Mouse (Mus musculus) left cerebral cortex, postnatal 10 days (tissue): Measurements from ENCODE around the gene Eif3l. TPM values are rescaled to one million over a fixed set of nuclear protein-coding genes. Genes with fewer than 3 reads are reported as not detected.
A peak's percentile ranks its signal among the peaks of the same experiment; 100 is the strongest.

ENCODE experiments used
- DNase-seq, 2 experiments: peaks; one replicate each; pipeline ENCODE4 v3.0.0; 2021 to 2022; ENCODE audit warnings: low spot score in 2 of 2, mixed read lengths in 1 of 2; ENCODE audit errors: extremely low spot score in 1 of 2
- intact Hi-C: fragments of 180-260 bp; cut with DNase I; formaldehyde crosslinking; loops from one replicate; pipeline ENCODE4 v1.15.1; 2025
- total RNA-seq, 2 experiments: library from RNA; stranded (reverse); gene quantifications; 2 replicates each; pipeline ENCODE4 v1.2.3; 2021

Eif3l gene
- total RNA-seq, 2 experiments from 2014 or later = 95.5 to 100 TPM

GRCm38 (mm10) chr15:79042721-79043491 lies 32.1 kb upstream of the Eif3l start:
- intact Hi-C loops = no loop called here
- peak in 1 of 2 experiments; percentile 65 for DNase-seq

GRCm38 (mm10) chr15:79044837-79045236 lies 30.1 kb upstream of the Eif3l start:
- intact Hi-C loops = no loop called here
- DNase-seq = no peak

DNA sequence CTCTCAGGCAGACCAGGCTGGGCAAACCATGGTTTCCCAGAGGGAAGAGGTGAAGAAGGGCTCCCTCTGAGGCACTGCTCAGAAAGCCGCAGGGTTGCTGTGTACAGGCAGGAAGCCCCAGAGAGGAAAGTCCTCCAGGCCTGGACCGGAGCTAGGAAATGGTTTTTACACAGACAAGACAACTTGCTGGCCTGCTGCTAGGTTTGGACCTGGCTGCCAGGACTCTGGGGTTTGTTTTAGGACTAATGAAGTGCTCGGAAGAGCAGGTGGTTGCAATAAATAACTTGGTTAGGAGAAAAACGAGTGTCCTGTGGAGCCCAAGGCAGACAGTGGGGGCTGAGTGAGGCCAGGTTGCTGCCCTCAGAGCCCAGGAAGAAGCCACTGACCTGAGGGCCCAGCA lies 26.8 kb upstream of the Eif3l start:
- no peak for DNase-seq
- intact Hi-C loops = no loop called here

DNA sequence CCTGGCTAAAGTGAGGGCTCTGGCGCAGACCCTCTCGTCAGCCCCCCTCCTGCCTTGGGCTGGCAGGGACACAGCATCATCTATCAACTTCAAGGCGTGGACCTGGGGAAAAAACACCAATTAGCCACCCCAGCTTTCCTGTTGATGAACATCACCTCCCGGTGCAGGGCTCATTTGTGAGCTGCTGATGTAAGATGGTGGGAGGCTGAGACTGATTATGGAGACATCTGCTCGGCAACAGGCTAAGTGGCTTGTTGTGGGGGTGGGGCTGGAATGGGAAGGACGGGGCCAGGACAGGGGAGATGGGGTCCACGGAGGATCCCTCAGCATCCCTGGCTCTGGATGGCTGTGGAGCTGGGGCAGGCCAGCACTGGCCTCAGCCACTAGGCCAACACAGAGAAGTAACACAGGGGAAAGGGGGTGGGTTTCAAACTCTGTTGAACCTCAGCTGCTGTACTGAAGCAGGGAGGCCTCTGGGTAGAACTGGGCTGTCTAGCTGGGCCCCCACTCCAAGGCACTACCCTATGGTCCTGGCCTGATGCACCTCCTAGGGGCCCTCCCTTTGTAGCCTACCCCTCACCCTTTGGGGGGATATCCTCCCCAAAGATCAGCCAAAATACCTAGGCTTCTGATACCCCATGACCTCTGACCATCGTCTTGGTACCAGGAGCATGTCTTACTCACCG lies 24.7 kb upstream of the Eif3l start:
- DNase-seq = no peak
- intact Hi-C loops = no loop called here

DNA sequence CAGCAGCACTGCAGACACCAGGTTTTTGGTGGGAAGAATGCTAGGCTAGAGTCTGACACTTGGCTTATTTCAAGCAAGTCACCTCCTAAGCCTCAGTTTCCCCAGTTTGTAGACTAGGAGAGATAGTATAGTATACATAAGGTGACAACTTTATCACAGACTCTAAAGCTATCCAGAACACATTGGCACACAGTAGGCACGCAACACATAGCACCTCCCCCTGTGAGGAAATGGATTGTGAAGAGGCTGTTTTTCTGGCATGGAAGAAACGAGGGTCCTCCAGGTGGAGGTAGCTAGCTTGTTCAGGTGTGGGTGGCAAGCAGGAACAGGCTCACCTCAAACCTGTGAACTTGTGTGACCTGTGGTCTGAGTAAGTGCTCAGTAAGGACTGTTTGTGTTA lies 24.0 kb upstream of the Eif3l start:
- intact Hi-C loops = no loop called here
- DNase-seq = no peak

DNA sequence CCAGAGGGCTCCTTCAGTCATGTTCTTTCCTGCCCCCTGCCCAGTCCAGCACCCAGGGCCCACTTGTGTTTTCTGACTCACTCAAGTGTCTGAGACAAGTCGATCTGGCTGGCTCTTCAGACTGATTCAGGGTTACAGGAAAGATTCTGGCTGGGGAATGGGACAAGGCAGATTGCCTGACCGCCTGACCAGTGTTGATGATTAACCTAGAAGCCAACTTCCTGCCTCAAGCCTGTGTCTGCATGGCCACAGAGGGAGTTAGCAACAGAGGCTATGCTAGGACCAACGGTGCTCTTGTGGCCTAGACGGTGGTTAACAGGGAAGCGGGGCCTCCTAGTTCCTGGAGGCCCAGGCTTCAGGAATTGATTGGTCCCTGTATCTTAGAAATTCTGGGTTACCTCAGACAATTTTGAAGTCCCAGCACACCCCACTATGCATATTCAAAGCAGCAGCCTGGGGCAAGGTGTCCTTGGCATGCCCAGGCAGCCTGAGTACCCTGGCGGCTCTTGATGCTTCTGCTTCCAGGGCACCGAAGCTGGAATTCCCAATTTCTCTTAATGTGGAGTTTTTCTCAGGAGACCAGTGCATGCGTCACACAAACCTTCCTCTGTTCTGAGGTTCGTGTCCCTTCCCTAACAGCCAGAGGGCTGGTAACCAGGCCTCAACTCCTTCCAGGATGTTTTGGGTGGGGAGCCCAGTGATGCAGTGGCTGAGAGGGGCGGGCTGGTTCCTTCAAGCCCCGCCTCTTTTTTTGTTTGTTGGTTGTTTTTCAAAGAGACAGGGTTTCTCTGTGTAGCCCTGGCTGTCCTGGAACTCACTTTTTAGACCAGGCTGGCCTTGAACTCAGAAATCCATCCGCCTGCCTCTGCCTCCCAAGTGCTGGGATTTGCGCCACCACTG lies 23.3 kb upstream of the Eif3l start:
- intact Hi-C loops = no loop called here
- DNase-seq = no peak

- intact Hi-C loops = no loop called here
- no peak for DNase-seq
These were observed 22.6 kb upstream of the Eif3l start for GRCm38 (mm10) chr15:79052366-79052765.

- intact Hi-C loops = no loop called here
- no peak for DNase-seq
These were observed 18.4 kb upstream of the Eif3l start for GRCm38 (mm10) chr15:79056601-79057000.

DNA sequence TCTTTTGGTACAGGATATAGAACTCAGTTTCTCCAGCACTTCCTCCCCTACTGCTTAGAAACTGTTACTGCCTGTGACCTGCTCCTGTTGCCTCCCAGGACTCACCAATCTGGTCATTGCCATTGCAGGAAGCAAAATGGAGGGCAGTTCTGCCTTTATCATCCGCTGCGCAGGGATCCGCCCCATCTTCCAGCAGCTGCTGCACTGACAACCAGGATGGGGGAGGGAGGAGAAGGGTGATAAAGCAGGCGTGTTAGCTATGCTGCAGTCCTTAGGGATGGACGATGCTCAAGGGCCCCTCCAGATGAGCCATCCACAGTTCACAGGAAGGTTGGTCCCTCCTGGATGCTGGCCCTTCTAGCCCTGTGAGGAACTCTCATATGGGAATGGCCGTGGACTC lies 17.1 kb upstream of the Eif3l start:
- intact Hi-C loops = no loop called here
- DNase-seq = no peak

DNA sequence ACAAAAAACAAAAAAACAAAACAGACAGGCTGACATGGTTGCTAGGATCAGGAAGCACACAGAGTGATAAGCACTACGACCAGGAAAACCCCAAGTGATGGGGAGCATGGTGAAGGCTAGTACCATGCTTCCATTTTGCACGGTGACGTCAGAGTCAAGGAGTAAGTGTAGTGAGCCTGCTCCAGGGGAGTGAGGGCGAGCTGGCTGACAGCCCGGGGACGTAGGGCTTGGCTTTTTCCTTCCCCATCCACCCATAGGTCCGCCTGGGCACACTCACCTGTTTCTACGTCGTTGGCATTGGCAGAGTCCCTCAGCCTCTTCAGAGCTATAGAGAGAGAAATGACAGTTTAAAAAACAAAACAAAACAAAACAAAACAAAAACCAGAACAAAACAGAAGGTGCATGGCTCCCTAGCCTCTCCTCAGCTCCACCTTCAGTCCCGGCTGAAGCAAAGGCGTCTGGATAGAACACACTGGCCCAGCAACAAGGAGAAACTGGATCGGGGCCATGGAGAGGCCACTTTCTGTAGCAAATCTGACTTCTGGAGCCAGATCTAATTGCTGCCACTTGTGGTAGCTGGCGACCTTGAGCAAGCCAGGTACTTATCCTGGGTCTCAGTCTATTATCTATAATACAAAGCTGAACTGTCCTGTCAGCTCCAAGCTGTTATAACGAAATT lies 14.0 kb upstream of the Eif3l start:
- DNase-seq = no peak
- intact Hi-C loops = no loop called here

DNA sequence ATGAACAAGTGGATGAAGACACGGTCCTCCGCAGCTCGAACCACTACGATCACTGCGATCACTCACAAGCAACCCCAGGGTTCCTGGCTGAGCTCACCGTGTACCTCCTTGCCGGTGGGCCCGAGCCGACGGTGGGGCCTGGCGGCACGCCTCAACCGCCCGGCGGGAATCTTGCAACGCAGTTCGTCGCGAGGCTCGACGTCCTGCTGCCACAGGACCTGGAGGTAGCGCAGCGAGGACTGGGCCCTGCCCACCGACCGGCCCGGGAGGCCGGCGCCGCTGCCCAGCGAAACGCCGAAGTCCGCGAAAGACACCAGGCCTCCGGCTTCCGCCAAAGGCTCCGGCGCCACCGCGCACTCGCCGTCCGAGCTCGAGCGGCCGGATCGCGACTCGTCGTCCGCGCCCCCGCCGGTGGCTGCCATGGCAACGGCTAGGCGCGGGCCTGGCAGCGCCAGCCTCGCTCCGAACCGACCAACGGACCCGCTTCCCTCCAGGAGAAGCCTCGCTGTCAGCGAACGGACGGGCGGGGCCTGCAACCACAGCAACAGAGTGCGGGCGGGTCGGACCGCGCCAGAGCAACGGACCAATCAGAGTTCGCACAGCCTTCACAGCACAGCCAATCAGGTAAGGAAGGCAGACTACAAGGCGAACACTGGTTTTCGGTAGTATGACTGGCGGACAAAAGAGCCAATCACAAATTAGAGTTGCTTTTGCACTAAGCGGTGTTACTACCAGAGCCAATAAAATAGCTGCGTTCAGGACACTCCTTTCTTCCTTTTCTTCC lies 12.4 kb upstream of the Eif3l start, which contains the start of gene Ankrd54:
Ankrd54 (minus strand) TSS at position 518 of the 784 bp plus-strand sequence.
- DNase-seq = peak; percentile 99 to 100
- intact Hi-C loops = no loop called here

GRCm38 (mm10) chr15:79063160-79063740 lies 11.7 kb upstream of the Eif3l start:
- intact Hi-C loops = no loop called here

DNA sequence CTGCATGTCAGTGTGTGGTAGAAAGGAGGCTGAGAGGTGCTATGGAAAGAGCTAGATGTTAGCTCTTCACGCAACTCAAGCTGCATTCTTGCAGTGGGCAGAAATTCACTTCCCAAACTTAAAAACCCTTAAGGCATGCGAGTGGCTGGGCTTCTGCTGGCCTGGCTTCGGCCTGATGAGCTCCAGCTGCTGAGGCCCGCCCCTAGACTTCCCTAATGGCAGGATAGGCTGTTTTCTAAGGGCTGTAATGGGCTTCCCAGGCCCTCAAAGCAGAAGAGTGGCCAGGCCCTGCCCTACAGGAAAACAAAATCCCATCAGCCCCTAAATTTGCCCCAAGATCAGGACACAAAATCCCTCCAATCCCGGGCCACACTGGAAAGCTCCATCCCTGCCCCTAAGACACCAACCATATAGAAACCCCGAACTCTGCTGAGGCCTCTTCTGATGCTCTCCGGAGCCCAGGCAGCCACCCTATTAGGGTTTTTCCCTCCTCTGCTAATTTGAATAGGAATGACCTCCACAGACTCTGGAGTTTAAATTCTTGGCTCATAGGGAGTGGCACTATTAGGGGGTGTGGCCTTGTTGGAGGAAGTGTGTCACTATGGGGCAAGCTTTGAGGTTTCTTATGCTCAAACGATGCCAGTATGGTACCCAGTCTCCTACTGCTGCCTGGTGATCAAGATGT lies 9.8 kb upstream of the Eif3l start:
- DNase-seq = no peak
- intact Hi-C loops = no loop called here

More at GRCm38 (mm10) chr15:79063160-79063740, 11.7 kb upstream of the Eif3l start:
- no peak for DNase-seq

DNA sequence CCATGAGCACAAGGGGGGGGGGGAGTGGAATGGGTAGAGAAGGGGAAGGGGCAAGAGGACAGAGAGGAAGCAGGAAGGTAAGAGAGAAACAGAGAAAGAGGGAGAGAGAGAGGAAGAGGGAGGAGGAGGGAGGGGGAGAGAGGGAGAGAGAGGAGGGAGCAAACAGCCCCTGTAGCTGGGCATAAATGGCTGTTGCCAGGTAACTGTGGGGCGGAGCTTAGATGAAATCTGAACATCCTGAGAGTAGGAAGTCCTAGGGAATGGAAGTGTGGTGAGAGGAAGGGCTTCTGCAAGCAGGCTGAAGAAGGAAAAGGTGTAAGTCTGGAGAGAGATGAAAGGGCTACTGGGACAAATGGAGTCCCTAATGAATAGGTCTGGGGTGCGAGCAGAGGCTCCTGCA lies 8.7 kb upstream of the Eif3l start:
- DNase-seq = no peak
- intact Hi-C loops = no loop called here

GRCm38 (mm10) chr15:79067631-79068030 lies 7.3 kb upstream of the Eif3l start:
- DNase-seq = no peak
- intact Hi-C loops = no loop called here

GRCm38 (mm10) chr15:79068416-79068815 lies 6.6 kb upstream of the Eif3l start:
- intact Hi-C loops = no loop called here
- DNase-seq = no peak
